Mouse (Mus musculus): Measurements from ENCODE around the gene Fam98a.

Fam98a gene

DNA sequence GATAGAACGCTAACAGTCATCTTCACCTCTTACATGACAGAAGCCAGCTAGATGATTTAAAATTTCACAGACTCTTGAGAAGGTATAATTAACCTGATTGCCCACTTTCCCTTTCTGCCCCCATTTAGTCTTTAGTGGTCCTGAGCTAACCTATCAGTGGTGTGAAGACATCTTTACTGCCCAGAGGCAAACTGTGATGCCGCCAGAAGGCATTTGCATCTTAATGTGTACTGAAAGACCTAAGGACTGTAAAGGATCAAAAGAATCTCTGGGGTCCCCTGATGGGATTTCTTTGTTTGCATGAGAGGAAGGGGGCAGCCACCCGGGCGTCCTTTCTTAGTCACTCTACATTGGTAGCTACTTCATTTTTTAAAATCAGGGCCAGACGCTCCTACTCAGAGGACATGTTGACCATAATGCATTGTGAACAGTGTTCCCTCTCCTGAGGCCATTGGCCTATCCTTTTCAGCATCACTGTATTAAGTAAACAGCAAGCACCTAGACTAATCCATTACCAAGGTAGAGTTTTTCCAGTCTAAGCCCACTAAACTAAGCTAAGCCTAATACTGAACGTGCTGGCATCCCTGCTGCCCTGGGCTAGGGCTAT is 30.4 kb downstream of the Fam98a start:
- no peak for DNase-seq

GRCm38 (mm10) chr17:75519239-75519900 is 32.4 kb downstream of the Fam98a start:
- no peak for DNase-seq

DNA sequence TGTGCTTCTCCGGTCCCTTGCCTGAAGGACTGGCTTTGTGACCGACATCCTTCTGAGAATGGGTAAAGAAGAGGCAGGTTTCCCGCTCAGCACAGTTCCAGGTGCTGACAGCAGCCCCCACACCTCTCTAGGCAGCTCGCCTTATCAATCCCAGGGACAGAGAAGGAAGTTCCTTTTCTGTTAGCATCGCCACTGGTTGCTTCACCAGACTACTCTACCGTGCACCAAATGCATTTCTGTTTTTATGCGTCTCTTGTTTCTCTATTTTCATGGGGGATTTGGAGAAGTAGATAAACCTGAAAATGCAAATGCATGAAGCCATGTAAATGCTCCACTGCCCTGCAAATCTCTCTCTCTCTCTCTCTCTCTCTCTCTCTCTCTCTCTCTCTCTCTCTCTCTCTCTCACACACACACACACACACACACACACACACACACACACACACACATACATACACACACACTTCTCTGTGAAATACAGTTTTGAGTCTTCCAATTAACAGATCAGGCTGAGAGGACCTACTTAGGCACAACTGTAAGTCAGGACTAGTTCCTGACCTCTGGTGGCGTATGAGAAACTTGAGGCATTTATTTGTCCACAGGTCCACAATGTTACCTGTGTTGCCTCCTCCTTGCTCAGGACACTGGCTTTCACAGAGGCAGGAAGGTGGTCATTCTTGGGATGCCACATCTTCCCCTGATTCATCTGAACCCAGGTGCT is 33.4 kb downstream of the Fam98a start:
- no peak for DNase-seq

- no peak for DNase-seq
Observed at GRCm38 (mm10) chr17:75516591-75516990, 35.2 kb downstream of the Fam98a start.

DNA sequence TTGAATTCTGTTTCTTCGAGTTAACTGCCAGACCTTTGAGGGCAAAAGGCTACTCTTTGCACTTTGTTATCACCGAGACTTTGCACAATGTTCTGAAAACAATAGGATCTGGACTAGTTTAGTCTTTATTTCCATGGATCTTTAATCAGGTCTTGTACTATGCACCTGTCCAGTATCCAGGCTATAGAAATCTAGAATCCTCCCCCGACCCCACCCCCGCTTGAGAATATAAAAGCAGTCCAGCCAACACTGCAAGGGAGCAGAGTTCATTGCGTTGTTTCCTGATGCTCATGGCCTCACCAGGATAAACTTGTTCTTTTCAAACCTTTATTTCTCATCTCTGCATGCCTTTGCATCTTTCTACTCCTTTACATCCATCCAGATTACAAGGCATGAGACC is 42.5 kb downstream of the Fam98a start:
- no peak for DNase-seq

- no peak for DNase-seq
Observed at GRCm38 (mm10) chr17:75506708-75507641, 44.8 kb downstream of the Fam98a start.

DNA sequence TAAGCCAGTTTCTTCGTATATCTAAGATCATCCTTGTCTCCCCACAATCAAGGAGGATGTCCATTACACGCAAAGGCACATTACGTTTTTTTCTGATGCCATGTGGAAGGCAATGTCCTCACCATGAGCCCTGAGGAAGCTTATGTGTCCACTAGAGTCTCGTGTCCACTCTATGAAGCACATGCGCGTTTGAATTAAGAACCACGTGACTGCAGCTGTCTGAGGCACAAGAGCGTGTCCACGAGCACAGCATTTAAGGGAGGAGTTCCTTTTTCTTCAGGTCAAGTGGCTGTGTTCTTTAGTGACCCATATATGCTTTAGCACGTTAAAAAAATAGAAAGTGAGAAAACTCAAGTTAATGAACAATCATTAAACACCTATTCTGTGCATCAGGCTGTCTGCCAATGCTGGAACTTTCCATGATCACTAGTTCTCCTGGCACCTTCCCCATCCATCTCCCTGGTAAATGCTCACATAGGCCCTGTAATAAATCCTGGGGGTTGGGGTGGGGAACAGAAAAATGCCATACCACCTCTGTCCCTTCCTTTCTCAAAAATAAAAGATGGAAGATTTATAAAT is 45.6 kb downstream of the Fam98a start:
- no peak for DNase-seq

DNA sequence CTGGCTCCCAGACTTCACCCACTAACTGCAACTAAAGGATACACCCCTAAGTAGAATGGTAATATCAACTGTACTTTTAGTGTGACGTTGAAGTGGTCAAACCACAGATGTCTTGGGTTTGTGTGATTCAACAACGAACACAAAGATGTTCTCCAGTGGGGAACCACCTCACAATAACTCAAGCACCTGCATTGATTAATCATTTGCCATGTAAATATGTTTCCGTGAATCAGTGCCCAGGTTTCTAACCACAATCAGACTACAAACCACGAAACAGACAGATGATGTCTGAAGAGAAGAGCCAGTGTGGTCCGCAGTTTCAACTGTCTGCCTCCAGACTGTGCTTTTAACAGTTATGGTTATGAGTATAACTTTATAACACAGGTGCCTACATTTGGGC is 46.7 kb downstream of the Fam98a start:
- DNase-seq: no peak

GRCm38 (mm10) chr17:75503031-75503430 is 48.7 kb downstream of the Fam98a start:
- no peak for DNase-seq

DNA sequence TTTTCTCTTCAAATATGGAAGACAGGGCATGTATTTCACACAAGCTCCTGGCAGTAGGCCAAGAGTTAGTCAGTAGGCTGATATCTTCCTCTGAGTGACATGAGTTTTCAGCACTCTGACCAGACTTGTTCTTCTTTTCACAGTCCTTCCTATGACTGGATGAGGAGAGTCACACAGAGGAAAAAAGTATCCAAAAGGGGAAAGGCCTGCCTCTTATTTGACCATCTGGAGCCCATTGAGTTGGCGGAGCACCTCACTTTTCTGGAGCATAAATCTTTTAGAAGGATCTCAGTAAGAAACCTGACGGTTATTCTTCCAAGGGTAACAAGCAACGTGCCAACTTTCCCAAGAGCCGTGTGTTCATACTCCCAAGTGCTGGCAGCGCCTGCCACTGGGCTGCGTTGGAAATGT is 53.5 kb downstream of the Fam98a start:
- no peak for DNase-seq

GRCm38 (mm10) chr17:75495213-75495612 is 56.5 kb downstream of the Fam98a start:
- DNase-seq: no peak

All from lung, postnatal 4 days (tissue).